Mouse (Mus musculus): ENCODE measurements around the gene Kars.

- no peak for TF ChIP-seq CTCF (IDR thresholded peaks at IDR 0.05; ENCODE audit: low read depth)
- TF ChIP-seq EP300 (IDR thresholded peaks at IDR 0.05; ENCODE audit: low read depth): no peak
Measured at GRCm38 (mm10) chr8:111968991-111969390, 42.1 kb downstream of the Kars start.

All from liver, postnatal 0 days (tissue).